Mouse (Mus musculus): ENCODE results near the gene Cwf19l2.
"Not testable (repeated sequence)": the region's sequence is repeated elsewhere in the genome, so short reads cannot be mapped to it uniquely, and the experiment has no call there.

Cwf19l2 gene

GRCm38 (mm10) chr9:3403251-3404208 lies at the start of gene Cwf19l2:
Gene Cwf19l2, plus strand, starts transcription at chr9:3403592.
- DNase-seq (ENCODE audit: low spot score in 2 of 2), result peak; percentile 46 to 74

GRCm38 (mm10) chr9:3376323-3376722 lies 27.1 kb upstream of the Cwf19l2 start:
- DNase-seq (ENCODE audit: low spot score in 2 of 2), result not testable (repeated sequence)

- DNase-seq (ENCODE audit: low spot score in 2 of 2), result no peak
Measured at GRCm38 (mm10) chr9:3404372-3404771, 980 bp downstream of the Cwf19l2 start.

GRCm38 (mm10) chr9:3439555-3440300 lies 36.3 kb downstream of the Cwf19l2 start:
- not testable (repeated sequence) for DNase-seq (ENCODE audit: low spot score in 2 of 2)

GRCm38 (mm10) chr9:3471897-3472296 lies 68.5 kb downstream of the Cwf19l2 start:
- DNase-seq (ENCODE audit: low spot score in 2 of 2), result no peak

- DNase-seq (ENCODE audit: low spot score in 2 of 2), result no peak
Measured at GRCm38 (mm10) chr9:3518645-3519044, 115.3 kb downstream of the Cwf19l2 start.

- DNase-seq (ENCODE audit: low spot score in 2 of 2), result no peak
Measured at GRCm38 (mm10) chr9:3519178-3519577, 115.8 kb downstream of the Cwf19l2 start.

GRCm38 (mm10) chr9:3521031-3521430 lies 117.6 kb downstream of the Cwf19l2 start:
- no peak for DNase-seq (ENCODE audit: low spot score in 2 of 2)

Data from urinary bladder, adult 18-20 months (tissue).